Mouse (Mus musculus): ENCODE results near the gene Platr17. TPM values are rescaled to one million over a fixed set of nuclear protein-coding genes. Genes with fewer than 3 reads are reported as not detected.
"Not testable (repeated sequence)": the region's sequence is repeated elsewhere in the genome, so short reads cannot be mapped to it uniquely, and the experiment has no call there.

The Platr17 gene
- total and polyA plus RNA-seq, 2 experiments, result 0.18 TPM; not detected in 1

DNA sequence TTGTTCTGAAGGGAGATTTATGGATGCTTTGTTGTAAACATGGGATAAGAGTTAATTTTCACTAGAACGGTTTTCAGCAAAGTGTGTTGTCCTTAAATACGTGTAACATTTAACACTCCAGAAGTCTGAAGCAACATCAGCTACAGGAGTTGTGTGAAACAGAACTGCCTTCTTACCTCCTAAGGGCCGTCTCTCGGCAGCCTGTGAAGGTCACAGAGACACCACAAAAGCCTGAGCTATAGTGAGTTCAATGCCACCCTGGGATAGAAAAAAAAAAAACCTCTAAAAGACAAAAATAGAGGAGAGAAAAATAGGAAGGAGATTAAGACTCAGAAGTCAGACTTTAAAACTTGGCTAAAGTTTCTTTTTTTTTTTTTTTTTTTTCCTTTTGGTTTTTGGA lies 2.9 kb upstream of the Platr17 start:
- Histone ChIP-seq H3K79me2 (ENCODE audit: control insufficient read depth, insufficient read depth, low read length) (no peaks in the 10 kb centered on the region), H3K27ac (replicated peaks; ENCODE audit: insufficient read depth, low read depth, low read length) (no peak overlapping the region), H3K9ac (ENCODE audit: low read depth, low read length) (no peak overlapping the region), H3K4me3 (ENCODE audit: insufficient read depth, low read depth, low read length) (no peak overlapping the region), H3K36me3 (ENCODE audit: control insufficient read depth, insufficient read depth, low read length) (no peaks in the 10 kb centered on the region), H3K4me1 (ENCODE audit: control insufficient read depth, insufficient read depth, low read length) (no peaks in the 10 kb centered on the region; the same call in 1 of the 2 replicates), H3K27me3 (ENCODE audit: control insufficient read depth, insufficient read depth, low read length) (no peaks in the 10 kb centered on the region)
- TF ChIP-seq POLR2A (IDR thresholded peaks at IDR 0.05; ENCODE audit: extremely low read depth, insufficient read depth, low read length) (no peak), CTCF (IDR thresholded peaks at IDR 0.05; ENCODE audit: low read depth, low read length) (no peak)
- no peak for DNase-seq (ENCODE audit: extremely low read depth, low read depth, low spot score)
- 67% methylated on average over 4 of the region's 4 CpGs for WGBS

DNA sequence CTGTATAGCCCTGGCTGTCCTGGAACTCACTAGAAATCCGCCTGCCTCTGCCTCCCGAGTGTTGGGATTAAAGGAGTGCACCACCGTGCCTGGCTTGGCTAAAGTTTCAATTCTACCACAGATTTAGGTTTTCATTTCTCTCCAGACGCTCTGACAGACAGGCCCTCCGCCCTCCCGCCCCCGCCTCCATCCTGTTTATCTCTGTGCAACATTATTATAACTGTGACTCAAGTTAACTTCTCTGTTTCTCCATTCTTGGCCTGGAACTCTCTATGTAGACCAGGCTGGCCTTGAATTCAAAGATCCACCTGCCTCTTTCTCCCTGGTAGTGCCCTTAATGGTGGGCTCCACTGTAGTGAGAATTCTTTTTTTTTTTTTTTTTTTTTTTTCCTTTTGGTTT lies 2.4 kb upstream of the Platr17 start:
- Histone ChIP-seq H3K36me3 (ENCODE audit: control insufficient read depth, insufficient read depth, low read length) (no peaks in the 10 kb centered on the region), H3K4me3 (ENCODE audit: insufficient read depth, low read depth, low read length) (no peak overlapping the region), H3K79me2 (ENCODE audit: control insufficient read depth, insufficient read depth, low read length) (no peaks in the 10 kb centered on the region), H3K4me1 (ENCODE audit: control insufficient read depth, insufficient read depth, low read length) (no peaks in the 10 kb centered on the region), H3K27me3 (ENCODE audit: control insufficient read depth, insufficient read depth, low read length) (no peaks in the 10 kb centered on the region), H3K9ac (ENCODE audit: low read depth, low read length) (no peak overlapping the region), H3K27ac (replicated peaks; ENCODE audit: insufficient read depth, low read depth, low read length) (no peak overlapping the region)
- WGBS, result 67% methylated on average over 7 of the region's 7 CpGs
- no peak for DNase-seq (ENCODE audit: extremely low read depth, low read depth, low spot score)
- no peak for TF ChIP-seq POLR2A (IDR thresholded peaks at IDR 0.05; ENCODE audit: extremely low read depth, insufficient read depth, low read length)
- no peak for TF ChIP-seq CTCF (IDR thresholded peaks at IDR 0.05; ENCODE audit: low read depth, low read length)

DNA sequence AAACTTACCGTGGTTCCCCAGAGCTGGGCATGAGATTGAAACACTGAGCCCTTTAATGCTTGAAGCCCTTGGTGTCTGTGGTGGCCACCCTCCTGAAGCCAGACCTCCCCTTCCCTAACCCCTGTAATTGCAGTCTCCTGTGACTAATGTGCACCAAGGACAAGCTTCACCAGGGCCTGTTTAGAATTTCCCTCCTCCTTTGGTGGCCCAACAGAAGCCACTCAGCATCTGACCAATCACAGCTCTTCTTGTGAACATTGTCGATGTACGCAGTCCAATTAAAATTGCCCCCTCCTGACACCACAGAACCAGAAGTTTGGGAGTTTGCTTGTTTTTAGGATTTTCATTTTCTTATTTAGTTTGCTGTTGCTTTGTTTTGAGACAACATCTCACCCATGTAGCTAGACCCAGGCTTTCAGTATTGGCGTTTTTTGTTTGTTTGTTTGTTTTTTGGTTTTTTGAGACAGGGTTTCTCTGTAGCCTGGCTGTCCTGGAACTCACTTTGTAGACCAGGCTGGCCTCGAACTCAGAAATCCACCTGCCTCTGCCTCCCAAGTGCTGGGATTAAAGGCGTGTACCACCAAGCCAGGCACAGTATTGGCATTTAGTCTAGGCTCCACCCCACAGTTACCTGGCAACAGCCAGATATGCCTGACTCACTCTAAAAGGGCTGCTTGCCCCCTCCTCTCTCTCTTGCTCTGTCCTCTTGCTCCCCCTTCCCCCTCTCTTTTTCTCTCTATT lies 854 bp upstream of the Platr17 start:
- WGBS, result 73% methylated on average over 6 of the region's 6 CpGs
- H3K4me1 ChIP-seq (ENCODE audit: control insufficient read depth, insufficient read depth, low read length); DNase-seq (ENCODE audit: extremely low read depth, low read depth, low spot score); H3K79me2 ChIP-seq (ENCODE audit: control insufficient read depth, insufficient read depth, low read length); H3K36me3 ChIP-seq (ENCODE audit: control insufficient read depth, insufficient read depth, low read length); H3K4me3 ChIP-seq (ENCODE audit: insufficient read depth, low read depth, low read length); H3K9ac ChIP-seq (ENCODE audit: low read depth, low read length); H3K27me3 ChIP-seq (ENCODE audit: control insufficient read depth, insufficient read depth, low read length); H3K27ac ChIP-seq (replicated peaks; ENCODE audit: insufficient read depth, low read depth, low read length): not testable (repeated sequence)

DNA sequence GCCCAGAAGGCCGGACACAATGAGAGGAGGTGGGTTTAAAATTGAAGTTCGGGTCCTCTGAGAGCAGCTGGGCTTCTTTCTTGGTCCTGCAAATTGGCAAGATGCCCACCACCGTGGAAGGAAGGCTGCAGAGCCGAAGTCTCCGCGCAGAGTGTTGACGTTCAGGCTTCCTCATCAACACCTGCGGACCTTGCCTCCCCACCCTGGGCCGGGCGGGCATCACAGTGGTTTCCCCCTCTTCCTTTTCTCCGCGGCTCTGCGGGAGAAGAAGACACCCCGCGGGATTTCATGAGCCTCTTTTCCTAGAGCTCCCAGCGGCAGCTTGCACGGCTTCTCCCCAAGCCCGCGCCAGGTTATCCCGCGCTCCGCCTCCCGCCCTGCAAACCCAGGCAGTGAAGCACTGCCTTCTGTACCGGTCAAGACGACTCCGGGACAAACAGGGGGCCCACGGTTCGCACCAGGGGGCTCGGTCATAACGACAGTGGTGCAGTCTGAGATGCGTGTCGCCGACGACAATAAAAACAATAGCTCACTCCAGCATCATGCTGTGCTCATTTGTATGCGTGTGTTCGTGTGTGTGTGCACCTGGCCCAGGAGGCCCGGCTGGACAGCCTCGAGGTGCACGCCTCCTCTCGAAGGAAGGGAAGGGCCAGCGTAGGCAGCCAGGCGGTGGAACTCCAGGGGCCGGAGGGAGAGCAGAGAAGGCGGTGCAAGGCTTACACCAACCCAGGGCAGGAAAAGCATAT lies 3.6 kb downstream of the Platr17 start:
- Histone ChIP-seq H3K4me3 (ENCODE audit: insufficient read depth, low read depth, low read length) (peak overlapping the region; percentile 70), H3K27ac (replicated peaks; ENCODE audit: insufficient read depth, low read depth, low read length) (peak overlapping the region; percentile 65), H3K27me3 (ENCODE audit: control insufficient read depth, insufficient read depth, low read length) (no peaks in the 10 kb centered on the region), H3K9ac (ENCODE audit: low read depth, low read length) (peak overlapping the region; percentile 57), H3K36me3 (ENCODE audit: control insufficient read depth, insufficient read depth, low read length) (peaks cover 16% of the 10 kb centered on the region; the same call in 1 of the 2 replicates), H3K79me2 (ENCODE audit: control insufficient read depth, insufficient read depth, low read length) (peaks cover 23% of the 10 kb centered on the region), H3K4me1 (ENCODE audit: control insufficient read depth, insufficient read depth, low read length) (peaks cover 7% of the 10 kb centered on the region)
- WGBS, result 1% methylated on average over 43 of the region's 44 CpGs
- TF ChIP-seq CTCF (IDR thresholded peaks at IDR 0.05; ENCODE audit: low read depth, low read length), result no peak
- no peak for TF ChIP-seq POLR2A (IDR thresholded peaks at IDR 0.05; ENCODE audit: extremely low read depth, insufficient read depth, low read length)
- DNase-seq (ENCODE audit: extremely low read depth, low read depth, low spot score), result peak; percentile 25

DNA sequence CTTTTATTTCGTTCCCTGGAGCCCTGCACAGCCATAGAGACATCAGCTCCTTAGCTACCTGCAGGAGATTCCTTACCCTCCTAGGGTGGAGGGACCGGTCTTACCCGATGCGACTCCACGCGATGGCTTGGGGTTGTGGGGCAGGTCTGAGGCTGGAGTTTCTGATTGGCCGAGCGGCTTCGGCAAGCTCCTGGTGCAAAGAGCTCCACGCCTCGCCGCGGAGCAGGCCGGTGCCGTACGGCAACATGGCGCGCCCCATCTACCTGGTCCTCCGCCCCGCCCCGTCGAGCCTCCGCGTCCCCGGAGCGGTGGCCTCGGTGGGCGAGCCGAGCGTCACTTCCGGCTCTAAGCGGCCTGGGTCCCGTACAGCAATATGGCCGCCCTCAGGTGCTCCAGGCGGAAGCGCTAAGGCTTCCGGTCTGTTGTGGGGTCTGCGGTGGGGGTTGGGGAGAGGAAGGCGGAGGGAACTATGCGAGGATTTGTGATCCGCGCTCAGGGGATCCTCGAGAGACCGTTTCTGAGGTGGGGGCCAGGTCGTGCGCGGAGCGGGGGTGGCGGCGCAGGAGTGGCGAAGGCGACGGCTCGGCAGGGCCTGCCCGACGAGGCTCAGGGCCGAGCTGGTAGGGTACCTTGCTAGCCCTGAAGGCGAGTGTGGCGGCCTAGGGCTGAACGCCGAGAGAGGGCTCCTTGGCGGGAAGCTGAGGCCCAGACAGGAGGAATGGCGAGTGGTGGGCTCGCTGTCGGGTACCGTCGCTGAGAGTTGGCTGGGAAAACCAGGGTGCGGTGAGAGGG lies 4.3 kb downstream of the Platr17 start, which contains the start of gene Daxx:
Daxx (plus strand) TSS at position 338 of the 792 bp plus-strand sequence.
- peaks cover 23% of the 10 kb centered on the region; the same call in 1 of the 2 replicates for H3K36me3 ChIP-seq (ENCODE audit: control insufficient read depth, insufficient read depth, low read length)
- H3K4me3 ChIP-seq (ENCODE audit: insufficient read depth, low read depth, low read length), result peak within 1 kb of the TSS; percentile 70
- TF ChIP-seq POLR2A (IDR thresholded peaks at IDR 0.05; ENCODE audit: extremely low read depth, insufficient read depth, low read length), result peak; percentile 40; the same call in 1 of the 2 replicates
- no peak for TF ChIP-seq CTCF (IDR thresholded peaks at IDR 0.05; ENCODE audit: low read depth, low read length)
- peaks cover 7% of the 10 kb centered on the region for H3K4me1 ChIP-seq (ENCODE audit: control insufficient read depth, insufficient read depth, low read length)
- peak; percentile 87 for DNase-seq (ENCODE audit: extremely low read depth, low read depth, low spot score)
- WGBS, result under 1% methylated on average over 68 of the region's 68 CpGs
- peak within 1 kb of the TSS; percentile 90 for H3K27ac ChIP-seq (replicated peaks; ENCODE audit: insufficient read depth, low read depth, low read length)
- peak within 1 kb of the TSS; percentile 82 for H3K9ac ChIP-seq (ENCODE audit: low read depth, low read length)
- H3K27me3 ChIP-seq (ENCODE audit: control insufficient read depth, insufficient read depth, low read length), result no peaks in the 10 kb centered on the region
- H3K79me2 ChIP-seq (ENCODE audit: control insufficient read depth, insufficient read depth, low read length), result peaks cover 23% of the 10 kb centered on the region
